Mouse (Mus musculus) brain, embryonic 14.5 days (tissue): ENCODE measurements around the gene Dcst2.

Experiments used
- CTCF ChIP-seq: fragments of 200-500 bp; IDR thresholded peaks from 2 replicates; pipeline ENCODE4 v1.5.1; 2012; ENCODE audit warnings: inconsistent platforms, mild to moderate bottlenecking, moderate library complexity, borderline replicate concordance; ENCODE audit not compliant: insufficient read depth, insufficient read length; ENCODE audit errors: extremely low read depth
- POLR2A ChIP-seq: fragments of 200-500 bp; IDR thresholded peaks from 2 replicates; pipeline ENCODE4 v1.6.1; 2012; ENCODE audit warnings: mild to moderate bottlenecking, inconsistent platforms, borderline replicate concordance; ENCODE audit not compliant: poor library complexity, insufficient read depth, insufficient read length, severe bottlenecking; ENCODE audit errors: extremely low read depth

- TF ChIP-seq POLR2A, result no peak
- no peak for TF ChIP-seq CTCF
These were observed 31.4 kb upstream of the Dcst2 start for GRCm38 (mm10) chr3:89330346-89330745.
